Mouse (Mus musculus): Measurements from ENCODE around the gene Xk. TPM values are rescaled to one million over a fixed set of nuclear protein-coding genes. Genes with fewer than 3 reads are reported as not detected.
"Not testable (repeated sequence)": the region's sequence is repeated elsewhere in the genome, so short reads cannot be mapped to it uniquely, and the experiment has no call there.

The Xk gene
- polyA plus RNA-seq, 1 experiment, result 2.3 TPM

DNA sequence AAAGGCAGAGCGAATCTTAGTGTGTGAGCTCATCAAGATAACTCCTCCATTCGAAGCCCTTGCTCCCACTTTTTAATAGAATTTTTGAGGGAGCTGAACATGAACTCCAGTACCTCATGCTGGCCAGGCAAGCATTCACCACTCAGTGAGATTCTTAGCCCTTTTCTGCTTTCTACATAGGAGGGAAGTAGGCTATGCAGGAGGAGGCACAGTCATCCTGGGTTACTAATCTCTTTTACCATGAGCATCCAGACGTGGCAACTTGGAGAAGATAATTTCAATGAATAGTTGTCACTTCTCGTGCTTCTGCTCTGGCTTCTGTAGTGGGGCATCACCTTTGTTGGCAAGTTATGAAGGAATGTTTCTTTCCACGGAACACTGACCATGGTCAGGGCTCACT is 15.8 kb upstream of the Xk start, which contains the start of gene Gm14862:
TSS of gene Gm14862 (minus strand) at position 134 of the 400 bp plus-strand sequence.
- H3K36me3 ChIP-seq (ENCODE audit: control insufficient read depth), result peaks cover 32% of the 10 kb centered on the region
- no peaks in the 10 kb centered on the region for H3K27me3 ChIP-seq (ENCODE audit: control insufficient read depth)
- H3K9me3 ChIP-seq (ENCODE audit: control insufficient read depth, low read length), result no peaks in the 10 kb centered on the region
- peak; percentile 58 for TF ChIP-seq TAL1 (IDR thresholded peaks at IDR 0.05; ENCODE audit: low read length)
- TF ChIP-seq GATA1 (IDR thresholded peaks at IDR 0.05; ENCODE audit: low read length), result peak; percentile 56
- H3K4me3 ChIP-seq (replicated peaks), result peak within 1 kb of the TSS; percentile 67
- H3K4me1 ChIP-seq (ENCODE audit: control insufficient read depth), result peaks cover 64% of the 10 kb centered on the region

DNA sequence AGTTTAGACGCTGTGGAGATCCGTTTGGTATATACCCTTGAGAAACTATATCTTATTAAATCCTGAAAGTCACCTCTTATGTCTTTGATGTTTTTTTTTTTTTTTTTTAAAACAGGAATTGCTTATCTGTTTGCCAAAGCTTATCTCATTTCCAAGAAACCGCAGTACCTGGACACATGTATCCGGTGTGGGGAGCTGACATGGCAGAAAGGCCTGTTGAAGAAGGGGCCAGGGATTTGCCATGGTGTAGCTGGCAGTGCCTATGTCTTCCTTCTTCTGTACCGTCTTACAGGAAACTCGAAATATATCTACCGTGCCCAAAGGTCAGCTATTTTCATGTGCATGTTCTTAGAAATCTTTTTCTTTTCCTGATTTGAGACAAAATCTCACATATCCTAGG is 14.7 kb upstream of the Xk start:
- Histone ChIP-seq H3K27me3 (ENCODE audit: control insufficient read depth) (no peaks in the 10 kb centered on the region), H3K9me3 (ENCODE audit: control insufficient read depth, low read length) (no peaks in the 10 kb centered on the region), H3K4me3 (replicated peaks) (peak overlapping the region; percentile 8), H3K36me3 (ENCODE audit: control insufficient read depth) (peaks cover 22% of the 10 kb centered on the region), H3K4me1 (ENCODE audit: control insufficient read depth) (peaks cover 61% of the 10 kb centered on the region)
- TF ChIP-seq GATA1 (IDR thresholded peaks at IDR 0.05; ENCODE audit: low read length) (no peak), TAL1 (IDR thresholded peaks at IDR 0.05; ENCODE audit: low read length) (no peak)

DNA sequence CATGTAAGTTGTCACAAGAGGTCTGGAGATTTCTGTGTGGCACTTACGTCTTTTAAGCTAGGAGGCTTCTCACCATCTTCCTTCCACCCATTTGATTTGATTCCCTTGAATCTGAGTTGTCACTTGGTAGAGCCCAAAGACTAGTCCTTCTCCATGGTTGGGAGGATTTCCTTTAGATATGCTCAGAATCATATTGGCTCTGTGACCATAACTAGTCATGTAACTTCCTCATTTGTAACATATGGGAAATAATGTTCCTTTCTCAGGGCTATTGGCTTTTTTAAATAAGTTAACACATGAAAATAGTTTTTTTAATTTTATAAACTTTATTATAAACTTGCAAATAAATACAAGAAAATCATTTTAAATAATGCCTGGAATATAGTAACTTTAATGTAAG is 13.3 kb upstream of the Xk start:
- TF ChIP-seq GATA1 (IDR thresholded peaks at IDR 0.05; ENCODE audit: low read length), result no peak
- no peak for TF ChIP-seq TAL1 (IDR thresholded peaks at IDR 0.05; ENCODE audit: low read length)
- Histone ChIP-seq H3K36me3 (ENCODE audit: control insufficient read depth) (peaks cover 10% of the 10 kb centered on the region), H3K9me3 (ENCODE audit: control insufficient read depth, low read length) (no peaks in the 10 kb centered on the region), H3K27me3 (ENCODE audit: control insufficient read depth) (no peaks in the 10 kb centered on the region), H3K4me1 (ENCODE audit: control insufficient read depth) (peaks cover 49% of the 10 kb centered on the region), H3K4me3 (replicated peaks) (no peak overlapping the region)

DNA sequence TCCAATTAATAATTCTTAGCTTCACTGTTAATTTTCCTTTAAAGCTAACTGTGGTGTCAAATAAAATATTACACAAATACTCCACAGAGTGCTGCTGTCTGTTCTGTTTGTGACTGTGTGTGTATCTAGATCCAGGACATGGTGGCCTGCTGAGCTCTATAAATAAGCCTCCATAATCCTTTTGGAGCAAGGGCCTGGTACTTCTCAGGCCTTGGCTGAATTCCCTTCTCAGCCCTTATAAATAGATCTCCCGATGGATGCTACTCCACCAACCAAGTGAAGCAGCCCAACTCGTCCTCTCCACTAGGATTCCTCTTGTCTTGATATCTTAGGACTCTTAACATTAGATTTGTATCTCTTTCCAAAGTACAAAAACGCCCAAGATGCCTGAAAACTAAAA is 1.4 kb upstream of the Xk start:
- peaks cover 24% of the 10 kb centered on the region for H3K36me3 ChIP-seq (ENCODE audit: control insufficient read depth)
- TF ChIP-seq TAL1 (IDR thresholded peaks at IDR 0.05; ENCODE audit: low read length), result no peak
- TF ChIP-seq GATA1 (IDR thresholded peaks at IDR 0.05; ENCODE audit: low read length), result no peak

DNA sequence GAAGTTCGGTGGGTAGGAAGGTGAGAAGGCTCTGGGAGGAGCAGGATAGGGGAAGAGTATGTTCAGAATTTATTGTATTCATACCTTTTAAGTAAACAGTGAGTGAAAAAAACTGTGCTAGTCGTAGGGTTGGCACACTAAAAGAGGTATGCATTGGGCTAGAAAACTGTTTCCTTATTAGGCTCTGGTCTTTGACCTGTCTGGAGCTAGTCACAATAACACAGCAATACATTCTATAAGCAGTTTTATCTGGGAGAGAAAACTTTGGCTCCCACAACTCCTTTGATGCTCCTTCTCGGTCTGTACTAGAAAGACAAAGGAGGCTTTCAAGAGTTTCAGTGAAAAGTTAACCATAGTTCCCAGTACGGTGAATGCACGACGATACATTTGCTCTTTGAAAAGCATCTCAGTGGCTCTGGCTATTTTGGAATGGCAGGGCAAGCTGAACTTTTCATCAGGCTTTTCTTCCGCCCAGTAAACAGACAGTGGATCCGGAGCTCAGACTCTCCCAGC is 553 bp upstream of the Xk start:
- Histone ChIP-seq H3K9me3 (ENCODE audit: control insufficient read depth, low read length) (peaks cover 8% of the 10 kb centered on the region), H3K36me3 (ENCODE audit: control insufficient read depth) (peaks cover 32% of the 10 kb centered on the region), H3K27me3 (ENCODE audit: control insufficient read depth) (peaks cover 6% of the 10 kb centered on the region), H3K4me1 (ENCODE audit: control insufficient read depth) (peaks cover 31% of the 10 kb centered on the region), H3K4me3 (replicated peaks) (peak overlapping the region; percentile 95)
- TF ChIP-seq GATA1 (IDR thresholded peaks at IDR 0.05; ENCODE audit: low read length) (no peak), TAL1 (IDR thresholded peaks at IDR 0.05; ENCODE audit: low read length) (no peak)

More for the DNA sequence above, 1.4 kb upstream of the Xk start:
- Histone ChIP-seq H3K4me3 (replicated peaks) (no peak overlapping the region), H3K27me3 (ENCODE audit: control insufficient read depth) (peaks cover 6% of the 10 kb centered on the region), H3K4me1 (ENCODE audit: control insufficient read depth) (peaks cover 27% of the 10 kb centered on the region), H3K9me3 (ENCODE audit: control insufficient read depth, low read length) (peaks cover 8% of the 10 kb centered on the region)

- H3K4me3 ChIP-seq (replicated peaks), result peak overlapping the region; percentile 95
- peaks cover 6% of the 10 kb centered on the region for H3K27me3 ChIP-seq (ENCODE audit: control insufficient read depth)
- TF ChIP-seq TAL1 (IDR thresholded peaks at IDR 0.05; ENCODE audit: low read length) (no peak), GATA1 (IDR thresholded peaks at IDR 0.05; ENCODE audit: low read length) (no peak)
- peaks cover 8% of the 10 kb centered on the region for H3K9me3 ChIP-seq (ENCODE audit: control insufficient read depth, low read length)
- H3K36me3 ChIP-seq (ENCODE audit: control insufficient read depth), result peaks cover 33% of the 10 kb centered on the region
- H3K4me1 ChIP-seq (ENCODE audit: control insufficient read depth), result peaks cover 31% of the 10 kb centered on the region
Observed at GRCm38 (mm10) chrX:9273377-9274002, 934 bp downstream of the Xk start.

- Histone ChIP-seq H3K36me3 (ENCODE audit: control insufficient read depth) (peaks cover 33% of the 10 kb centered on the region), H3K9me3 (ENCODE audit: control insufficient read depth, low read length) (peaks cover 8% of the 10 kb centered on the region), H3K4me3 (replicated peaks) (peak overlapping the region; percentile 95), H3K27me3 (ENCODE audit: control insufficient read depth) (peaks cover 6% of the 10 kb centered on the region), H3K4me1 (ENCODE audit: control insufficient read depth) (peaks cover 31% of the 10 kb centered on the region)
- TF ChIP-seq GATA1 (IDR thresholded peaks at IDR 0.05; ENCODE audit: low read length), result no peak
- no peak for TF ChIP-seq TAL1 (IDR thresholded peaks at IDR 0.05; ENCODE audit: low read length)
Observed at GRCm38 (mm10) chrX:9274321-9274720, 1.8 kb downstream of the Xk start.

- H3K27me3 ChIP-seq (ENCODE audit: control insufficient read depth); H3K9me3 ChIP-seq (ENCODE audit: control insufficient read depth, low read length); H3K4me3 ChIP-seq (replicated peaks): not testable (repeated sequence)
- H3K4me1 ChIP-seq (ENCODE audit: control insufficient read depth), result peaks cover 12% of the 10 kb centered on the region
- H3K36me3 ChIP-seq (ENCODE audit: control insufficient read depth), result peaks cover 55% of the 10 kb centered on the region
Observed at GRCm38 (mm10) chrX:9283464-9283863, 10.9 kb downstream of the Xk start, which contains the start of gene H2al1m. Gene H2al1m (plus strand): TSS chrX:9283764.

GRCm38 (mm10) chrX:9293140-9293829 is 20.7 kb downstream of the Xk start:
- peaks cover 30% of the 10 kb centered on the region for H3K36me3 ChIP-seq (ENCODE audit: control insufficient read depth)
- not testable (repeated sequence) for H3K27me3 ChIP-seq (ENCODE audit: control insufficient read depth); H3K9me3 ChIP-seq (ENCODE audit: control insufficient read depth, low read length)

More at GRCm38 (mm10) chrX:9293140-9293829, 20.7 kb downstream of the Xk start:
- H3K4me1 ChIP-seq (ENCODE audit: control insufficient read depth), result peaks cover 40% of the 10 kb centered on the region
- not testable (repeated sequence) for H3K4me3 ChIP-seq (replicated peaks)
